Mouse (Mus musculus) kidney, adult 2 months (tissue): ENCODE results near the gene Stam2.

Experiments used
- CTCF ChIP-seq: fragments of 200-500 bp; conservative IDR thresholded peaks from 2 replicates; pipeline ENCODE4 v1.5.1; 2011; ENCODE audit warnings: low read depth, mild to moderate bottlenecking, control low read depth, low read length, moderate library complexity, mixed read lengths; ENCODE audit not compliant: insufficient read depth, insufficient read length
- POLR2A ChIP-seq: fragments of 200-500 bp; IDR thresholded peaks from one replicate; pipeline ENCODE4 v1.6.1; 2011; ENCODE audit warnings: low read depth, low read length, control low read depth

DNA sequence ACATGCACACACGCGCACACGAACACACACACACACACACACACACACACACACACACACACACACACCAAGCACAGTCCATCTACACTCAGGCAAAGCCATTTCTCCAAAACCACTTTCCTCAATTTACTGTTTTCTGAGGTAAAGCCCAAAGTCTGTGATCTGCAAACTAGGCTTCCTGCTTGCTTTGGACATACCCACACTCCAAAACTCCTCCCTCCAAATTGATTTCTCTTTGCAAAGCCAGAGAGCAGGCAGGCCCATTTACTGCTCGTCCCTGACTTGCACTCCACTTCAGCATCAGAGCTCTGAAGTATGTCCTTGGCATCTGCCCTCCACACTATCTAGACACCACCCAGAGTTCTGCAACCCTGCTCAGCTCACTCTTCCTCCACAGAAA lies 64.5 kb downstream of the Stam2 start:
- no peak for TF ChIP-seq CTCF
- TF ChIP-seq POLR2A, result no peak
